Mouse (Mus musculus) heart, postnatal 36 days (tissue): ENCODE results near the gene Cd40lg. TPM values are rescaled to one million over a fixed set of nuclear protein-coding genes. Genes with fewer than 3 reads are reported as not detected.

Source experiments
- DNase-seq, 2 experiments: peaks; one replicate each; pipeline ENCODE4 v3.0.0; 2021 to 2022
- intact Hi-C: fragments of 180-260 bp; cut with DNase I; formaldehyde crosslinking; loops from one replicate; pipeline ENCODE4 v1.15.1; 2025
- total RNA-seq, 2 experiments: library from RNA; stranded (reverse); gene quantifications; 2 replicates each; pipeline ENCODE4 v1.2.3; 2021

Cd40lg gene
- total RNA-seq, 2 experiments from 2014 or later, result not detected

- intact Hi-C loops, result no loop called here
- DNase-seq, result no peak
Observed at GRCm38 (mm10) chrX:57260744-57261143, 48.8 kb downstream of the Cd40lg start.

DNA sequence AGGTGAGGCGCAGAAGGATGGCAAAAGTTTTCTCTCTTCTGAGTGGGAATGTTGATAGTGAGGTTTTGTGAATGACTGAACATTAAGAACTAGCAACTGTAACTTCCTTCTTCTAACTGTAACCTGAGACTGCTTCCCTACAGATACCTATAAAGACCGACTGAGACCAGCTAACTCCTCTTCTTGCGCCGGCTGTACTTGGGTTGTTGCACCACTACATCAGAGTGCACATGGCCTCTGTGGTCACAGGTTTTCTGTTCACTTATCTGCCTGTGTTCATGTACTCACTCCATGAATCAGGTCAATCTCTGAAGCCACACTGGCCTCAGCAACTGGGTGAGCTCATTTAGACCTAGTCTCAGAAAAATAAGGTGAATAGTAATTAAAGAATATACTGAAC lies 51.6 kb downstream of the Cd40lg start:
- intact Hi-C loops, result no loop called here
- no peak for DNase-seq

Other genes with a start within 250 kb of the Cd40lg start
- gene Brs3, start 169.1 kb upstream of the Cd40lg start, total RNA-seq, result not detected
- 10 to 100 TPM; 52.2 to 62.7 TPM for gene Htatsf1, start 158.6 kb upstream of the Cd40lg start, total RNA-seq
- not detected for gene Vgll1, start 124.0 kb upstream of the Cd40lg start, total RNA-seq
- gene Arhgef6, start 126.6 kb downstream of the Cd40lg start, total RNA-seq, result 10 to 100 TPM; 61.0 to 62.6 TPM
- 10 to 100 TPM; 22.2 to 28.4 TPM for gene Rbmx, start 180.9 kb downstream of the Cd40lg start, total RNA-seq
- not detected for gene Gm364, start 197.0 kb downstream of the Cd40lg start, total RNA-seq